Mouse (Mus musculus): ENCODE measurements around the gene Ybx1.
"Not testable (repeated sequence)": the region's sequence is repeated elsewhere in the genome, so short reads cannot be mapped to it uniquely, and the experiment has no call there.

DNA sequence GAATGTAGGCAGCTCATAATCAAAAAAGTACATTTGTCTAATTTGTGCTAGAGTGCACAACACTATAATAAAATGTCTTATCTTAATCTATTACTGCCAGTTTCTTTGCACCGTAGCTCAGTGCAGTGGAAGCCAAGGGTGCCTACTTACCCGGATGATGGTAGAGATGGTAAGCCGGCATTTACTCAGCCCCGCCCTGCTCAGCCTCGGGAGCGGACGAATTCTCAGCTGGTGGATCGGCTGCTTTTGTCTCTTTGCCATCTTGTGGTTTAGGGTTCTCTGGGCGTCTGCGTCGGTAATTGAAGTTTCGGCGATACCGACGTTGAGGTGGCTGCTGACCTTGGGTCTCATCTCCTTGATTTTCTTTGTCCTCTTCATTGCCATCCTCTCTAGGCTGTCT lies 15.6 kb downstream of the Ybx1 start:
- not testable (repeated sequence) for TF ChIP-seq CTCF (IDR thresholded peaks at IDR 0.05; ENCODE audit: extremely low read depth, insufficient read length, insufficient replicate concordance, low read depth, low read length); POLR2A (IDR thresholded peaks at IDR 0.05; ENCODE audit: low read depth, low read length)

Data from small intestine, adult 2 months (tissue).